Mouse (Mus musculus): Measurements from ENCODE around the gene 2310039H08Rik.

Gene 2310039H08Rik

GRCm38 (mm10) chr17:46809131-46809830 is 36.8 kb downstream of the 2310039H08Rik start:
- no peak for DNase-seq (ENCODE audit: low spot score in 2 of 2)

- no peak for DNase-seq (ENCODE audit: low spot score in 2 of 2)
Observed at GRCm38 (mm10) chr17:46810672-46811071, 38.2 kb downstream of the 2310039H08Rik start.

- DNase-seq (ENCODE audit: low spot score in 2 of 2): no peak
Observed at GRCm38 (mm10) chr17:46812442-46812841, 40.0 kb downstream of the 2310039H08Rik start.

- no peak for DNase-seq (ENCODE audit: low spot score in 2 of 2)
Observed at GRCm38 (mm10) chr17:46813637-46814036, 41.2 kb downstream of the 2310039H08Rik start.

GRCm38 (mm10) chr17:46814497-46814896 is 42.1 kb downstream of the 2310039H08Rik start:
- DNase-seq (ENCODE audit: low spot score in 2 of 2): no peak

GRCm38 (mm10) chr17:46816306-46816705 is 43.9 kb downstream of the 2310039H08Rik start:
- DNase-seq (ENCODE audit: low spot score in 2 of 2): no peak

GRCm38 (mm10) chr17:46817734-46818158 is 45.3 kb downstream of the 2310039H08Rik start:
- DNase-seq (ENCODE audit: low spot score in 2 of 2): no peak

- DNase-seq (ENCODE audit: low spot score in 2 of 2): no peak
Observed at GRCm38 (mm10) chr17:46820628-46821027, 48.2 kb downstream of the 2310039H08Rik start.
